Mouse (Mus musculus): ENCODE measurements around the gene Lpp.

DNA sequence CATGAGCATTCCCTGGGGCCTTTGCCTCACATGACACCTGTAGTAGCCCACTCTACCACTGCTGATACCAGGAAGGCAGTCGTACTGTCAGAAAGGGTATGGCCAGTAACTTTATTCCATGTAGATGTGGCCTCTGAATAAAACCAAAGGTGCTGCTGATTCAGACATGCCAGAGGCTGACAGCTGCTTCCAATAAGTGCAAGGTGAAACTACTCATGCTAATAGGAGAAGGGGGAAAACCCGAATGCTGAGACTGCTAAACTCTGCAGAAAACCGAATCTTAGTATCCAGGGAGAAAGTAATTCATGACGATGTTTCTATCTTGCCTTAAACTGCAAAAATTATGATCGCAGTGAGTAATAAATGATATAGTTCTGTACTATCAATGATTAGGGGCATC is 468.1 kb downstream of the Lpp start:
- TF ChIP-seq POLR2A (IDR thresholded peaks at IDR 0.05; ENCODE audit: low read depth, low read length) (no peak), ETS1 (conservative IDR thresholded peaks at IDR 0.05; ENCODE audit: low read depth, low read length) (peak; percentile 71; the same call in 1 of the 2 replicates), USF1 (IDR thresholded peaks at IDR 0.05; ENCODE audit: low read depth, low read length) (no peak), NRF1 (IDR thresholded peaks at IDR 0.05; ENCODE audit: low read depth, low read length) (no peak), CTCF (conservative IDR thresholded peaks at IDR 0.05 in 1 of 2, IDR thresholded peaks at IDR 0.05 in 1 of 2; ENCODE audit: low read depth in 2 of 2, low read length in 2 of 2) (no peak), EP300 (IDR thresholded peaks at IDR 0.05; ENCODE audit: low read length) (peak; percentile 65; the same call in 1 of the 2 replicates), E2F4 (IDR thresholded peaks at IDR 0.05; ENCODE audit: insufficient replicate concordance, low read depth, low read length) (no peak), HCFC1 (IDR thresholded peaks at IDR 0.05; ENCODE audit: low read depth, low read length) (no peak), TBP (conservative IDR thresholded peaks at IDR 0.05; ENCODE audit: low read depth, low read length) (no peak), JUN (IDR thresholded peaks at IDR 0.05; ENCODE audit: insufficient read depth, low read depth, low read length) (no peak), JUND (conservative IDR thresholded peaks at IDR 0.05; ENCODE audit: low read depth, low read length) (0 out of 2 replicates have a peak, but pooled peaks have one; percentile 16), MAZ (IDR thresholded peaks at IDR 0.05; ENCODE audit: low read depth, low read length) (no peak), ELF1 (IDR thresholded peaks at IDR 0.05; ENCODE audit: low read depth, low read length) (no peak), POLR2AphosphoS2 (IDR thresholded peaks at IDR 0.05; ENCODE audit: low read depth, low read length) (no peak)

All from CH12.LX (cell line).